Mouse (Mus musculus) thymus, adult 2 months (tissue): ENCODE results near the gene Ackr1. TPM values are rescaled to one million over a fixed set of nuclear protein-coding genes. Genes with fewer than 3 reads are reported as not detected.
"Not testable (repeated sequence)": the region's sequence is repeated elsewhere in the genome, so short reads cannot be mapped to it uniquely, and the experiment has no call there.

Experiments
- DNase-seq: peaks from one replicate; pipeline ENCODE4 v3.0.0; 2021
- H3K27ac ChIP-seq: fragments of 200-500 bp; 2 replicates; pipeline ENCODE4 v1.5.1; 2012; ENCODE audit warnings: low read length, control low read depth; ENCODE audit not compliant: control insufficient read depth, insufficient read depth
- H3K27me3 ChIP-seq: fragments of 200-500 bp; 2 replicates; pipeline ENCODE4 v1.6.1; 2012; ENCODE audit warnings: mild to moderate bottlenecking, low read length, moderate library complexity, mixed read lengths; ENCODE audit not compliant: control insufficient read depth, insufficient read depth
- H3K36me3 ChIP-seq: fragments of 200-500 bp; 2 replicates; pipeline ENCODE4 v1.6.1; 2012; ENCODE audit warnings: mild to moderate bottlenecking, low read length, moderate library complexity; ENCODE audit not compliant: control insufficient read depth, insufficient read depth
- H3K4me1 ChIP-seq: fragments of 200-500 bp; replicated peaks from 2 replicates; pipeline ENCODE4 v1.6.1; 2012; ENCODE audit warnings: low read length; ENCODE audit not compliant: control insufficient read depth, insufficient read depth
- H3K4me3 ChIP-seq: fragments of 200-500 bp; 2 replicates; pipeline ENCODE4 v1.5.1; 2012; ENCODE audit warnings: mild to moderate bottlenecking, low read length, control low read depth, moderate library complexity; ENCODE audit not compliant: control insufficient read depth, insufficient read depth
- CTCF ChIP-seq: fragments of 200-500 bp; IDR thresholded peaks from 2 replicates; pipeline ENCODE4 v1.5.1; 2012; ENCODE audit warnings: mild to moderate bottlenecking, control low read depth, low read length, moderate library complexity, borderline replicate concordance; ENCODE audit not compliant: control insufficient read depth, poor library complexity, insufficient read depth; ENCODE audit errors: extremely low read depth
- POLR2A ChIP-seq: fragments of 200-500 bp; IDR thresholded peaks from 2 replicates; pipeline ENCODE4 v1.6.1; 2012; ENCODE audit warnings: mild to moderate bottlenecking, low read length, control low read depth, moderate library complexity; ENCODE audit not compliant: control insufficient read depth, poor library complexity, insufficient read depth; ENCODE audit errors: extremely low read depth
- WGBS: fragments of 180-500 bp; shearing (Covaris S2); methylation state at CpG from one replicate; pipeline ENCODE4 v1.1.7; 2018; 5-methylcytosine and 5-hydroxymethylcytosine counted together
- polyA plus RNA-seq: library from polyadenylated mRNA; depleted of rRNA; stranded (reverse); fragments of >200 nt; gene quantifications from 2 replicates; pipeline ENCODE4 v1.2.3, GENCODE M21; 2012; rRNA removed

Gene Ackr1
- polyA plus RNA-seq, 1 experiment, result 8.7 TPM

DNA sequence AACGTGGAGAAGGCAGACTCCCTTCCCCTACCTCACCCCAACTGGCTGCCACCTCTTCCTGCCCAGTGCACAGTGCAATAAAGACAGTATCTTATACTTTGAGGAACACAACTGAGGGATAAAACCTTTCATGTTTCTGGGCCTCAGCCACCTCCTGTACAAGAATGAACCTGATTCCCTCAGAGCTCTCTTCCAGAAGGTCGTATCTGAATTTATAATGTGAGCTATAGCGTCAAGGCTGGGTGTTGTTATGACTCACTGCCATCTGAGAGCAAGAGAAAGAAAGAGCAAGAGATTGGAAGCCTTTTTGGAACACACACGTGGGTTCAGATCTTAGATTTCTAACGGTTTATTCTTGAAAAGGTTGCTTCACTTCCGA is 11.3 kb downstream of the Ackr1 start:
- DNase-seq, result no peak
- Histone ChIP-seq H3K27me3 (no peaks in the 10 kb centered on the region), H3K4me1 (no peaks in the 10 kb centered on the region), H3K4me3 (no peak overlapping the region), H3K36me3 (no peaks in the 10 kb centered on the region), H3K27ac (no peak overlapping the region)
- TF ChIP-seq CTCF (no peak), POLR2A (no peak)
- 70% methylated on average over 6 of the region's 6 CpGs for WGBS

DNA sequence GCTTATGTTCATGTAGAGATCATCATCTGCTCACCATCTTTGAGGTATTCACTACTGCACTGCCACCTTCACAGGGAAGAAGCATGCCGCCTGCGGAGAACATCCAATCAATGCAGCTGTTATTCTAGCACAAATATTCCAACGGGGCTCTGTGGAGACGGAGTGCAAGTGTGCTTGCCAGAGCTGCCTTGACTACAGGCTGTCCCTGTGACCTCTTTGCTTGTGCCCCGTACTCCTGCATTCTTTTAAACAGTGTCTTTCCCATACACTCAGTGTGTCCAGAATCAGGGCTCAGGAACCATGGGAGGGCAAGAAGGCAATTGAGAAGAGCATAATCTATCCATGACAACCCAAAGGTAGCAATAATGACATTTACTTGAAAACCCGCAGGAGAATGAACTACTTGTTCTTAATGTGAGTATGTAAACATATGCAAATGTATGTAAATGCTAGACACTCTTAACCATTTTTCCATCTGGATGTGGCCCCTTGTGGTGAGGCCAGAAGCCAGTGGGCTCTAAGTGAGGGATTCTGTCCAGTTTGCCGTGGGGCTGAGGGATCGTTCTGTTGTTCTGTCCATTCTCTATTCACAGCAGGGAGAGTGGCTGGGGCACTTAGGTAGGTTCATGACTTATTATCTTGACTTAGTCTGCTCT is 11.8 kb downstream of the Ackr1 start:
- Histone ChIP-seq H3K4me3 (no peak overlapping the region), H3K27ac (no peak overlapping the region), H3K27me3 (no peaks in the 10 kb centered on the region), H3K36me3 (no peaks in the 10 kb centered on the region), H3K4me1 (no peaks in the 10 kb centered on the region)
- DNase-seq, result no peak
- WGBS, result 90% methylated on average over 8 of the region's 8 CpGs
- no peak for TF ChIP-seq CTCF
- no peak for TF ChIP-seq POLR2A

DNA sequence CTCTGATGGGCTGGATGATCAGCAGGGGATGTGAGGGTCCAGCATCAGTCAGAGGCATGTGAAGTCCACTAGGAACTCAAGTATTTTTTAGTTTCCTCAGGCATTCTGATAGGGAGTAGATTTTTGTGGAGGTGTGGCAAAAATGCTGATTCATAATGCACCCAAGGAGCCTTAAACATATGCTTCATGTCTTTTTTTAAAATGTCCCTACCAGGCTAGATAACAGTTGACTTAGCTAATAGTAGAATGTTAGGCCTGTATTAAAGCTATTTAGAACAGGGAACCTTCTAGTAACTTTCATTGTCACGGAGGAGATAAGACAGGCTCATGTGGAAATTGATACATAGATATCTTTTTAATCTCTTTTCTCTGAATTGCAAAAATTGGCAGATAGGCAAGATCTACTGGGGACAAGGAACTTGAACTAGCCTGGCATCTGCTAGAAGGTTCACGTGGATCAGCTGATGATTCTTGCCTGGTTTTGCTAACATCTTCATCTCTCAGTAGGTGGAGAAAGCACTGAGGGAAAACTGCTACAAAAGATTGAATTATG is 15.5 kb downstream of the Ackr1 start:
- TF ChIP-seq CTCF (no peak), POLR2A (no peak)
- Histone ChIP-seq H3K4me3 (no peak overlapping the region), H3K27me3 (no peaks in the 10 kb centered on the region), H3K36me3 (no peaks in the 10 kb centered on the region), H3K4me1 (no peaks in the 10 kb centered on the region), H3K27ac (no peak overlapping the region)
- DNase-seq, result no peak
- WGBS, result 89% methylated on average over 2 of the region's 2 CpGs

DNA sequence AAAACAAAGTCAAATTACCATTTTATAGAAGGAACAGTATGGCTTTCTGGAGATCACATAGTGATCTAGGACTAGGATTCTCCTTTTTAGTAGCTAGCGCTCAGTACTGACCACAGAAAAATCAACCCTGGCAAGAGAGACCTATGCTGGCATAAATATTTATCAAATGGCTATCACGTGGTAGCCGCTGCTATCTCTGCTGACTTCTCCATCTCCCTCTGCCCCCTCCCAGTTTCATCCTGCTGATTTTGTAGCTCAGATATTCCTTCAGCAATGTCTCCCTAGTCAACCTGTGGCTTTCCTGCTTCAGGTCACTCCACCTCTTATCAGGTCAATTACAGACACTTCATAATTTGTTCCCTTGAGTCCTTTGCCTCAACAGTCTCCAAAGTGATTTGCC is 17.8 kb downstream of the Ackr1 start:
- no peaks in the 10 kb centered on the region for H3K27me3 ChIP-seq
- no peak for TF ChIP-seq POLR2A
- no peak for TF ChIP-seq CTCF
- WGBS, result 94% methylated on average over 3 of the region's 3 CpGs
- H3K36me3 ChIP-seq, result no peaks in the 10 kb centered on the region
- no peak overlapping the region for H3K4me3 ChIP-seq
- H3K27ac ChIP-seq, result no peak overlapping the region
- H3K4me1 ChIP-seq, result no peaks in the 10 kb centered on the region
- no peak for DNase-seq

DNA sequence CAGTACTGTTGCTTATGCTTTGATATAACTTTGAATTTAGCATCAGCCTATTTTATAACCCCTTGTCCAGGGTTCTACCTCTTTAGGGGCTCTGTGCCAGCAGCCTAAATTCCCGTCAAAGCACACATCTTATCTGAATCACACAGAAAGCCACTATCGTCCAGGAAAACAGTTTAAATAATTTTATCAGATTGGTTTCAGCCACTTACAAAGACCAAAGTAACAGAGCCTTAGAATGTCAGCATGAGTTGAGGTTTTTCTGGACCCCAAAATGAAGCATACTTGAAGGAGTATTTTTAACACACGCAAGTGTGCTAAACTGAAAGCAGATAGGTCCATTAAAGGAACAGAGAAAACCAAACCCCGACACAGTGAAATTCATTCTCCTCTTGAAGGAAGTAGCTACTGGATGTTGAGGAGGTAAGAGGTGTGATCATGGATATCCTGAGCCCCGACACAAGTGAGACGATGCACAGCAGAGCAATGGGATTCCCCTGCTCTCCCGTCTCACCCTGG is 20.0 kb downstream of the Ackr1 start:
- not testable (repeated sequence) for H3K27me3 ChIP-seq, H3K27ac ChIP-seq, H3K4me1 ChIP-seq, H3K36me3 ChIP-seq, DNase-seq, H3K4me3 ChIP-seq
- WGBS, result 50% methylated on average over 7 of the region's 7 CpGs

- not testable (repeated sequence) for H3K4me1 ChIP-seq, H3K27ac ChIP-seq, DNase-seq, H3K4me3 ChIP-seq, H3K36me3 ChIP-seq, H3K27me3 ChIP-seq
- 78% methylated on average over 3 of the region's 3 CpGs for WGBS
Observed at GRCm38 (mm10) chr1:173302795-173303194, 30.8 kb downstream of the Ackr1 start.

Other genes starting within 250 kb of the Ackr1 start
- not detected in 2 replicates for gene Olfr1408, start 196.4 kb downstream of the Ackr1 start, polyA plus RNA-seq
- not detected in 2 replicates for gene Olfr1406, start 143.1 kb downstream of the Ackr1 start, polyA plus RNA-seq
- gene Olfr218, start 135.9 kb downstream of the Ackr1 start, polyA plus RNA-seq, result not detected in 2 replicates
- not detected in 2 replicates for gene Olfr1404, start 121.4 kb downstream of the Ackr1 start, polyA plus RNA-seq
- gene Fcer1a, start 106.5 kb downstream of the Ackr1 start, polyA plus RNA-seq, result 0.13 TPM in 1 of 2 replicates, not detected in the other
- not detected in 2 replicates for gene Olfr418, start 67.7 kb downstream of the Ackr1 start, polyA plus RNA-seq
- gene Mptx2, start 56.0 kb downstream of the Ackr1 start, polyA plus RNA-seq, result not detected in 2 replicates
- 6.5 and 7.4 TPM in 2 replicates for gene Aim2, start 17.1 kb upstream of the Ackr1 start, polyA plus RNA-seq
- 5.9 and 6.8 TPM in 2 replicates for gene Cadm3, start 33.9 kb upstream of the Ackr1 start, polyA plus RNA-seq
- gene Ifi206, start 157.3 kb upstream of the Ackr1 start, polyA plus RNA-seq, result 27.2 and 32.0 TPM in 2 replicates
- 0.94 and 1.3 TPM in 2 replicates for gene Ifi214, start 202.2 kb upstream of the Ackr1 start, polyA plus RNA-seq